Mouse (Mus musculus) cerebellum, adult 11 months (tissue): Measurements from ENCODE around the gene Spata1.

Experiments used
- DNase-seq: peaks from one replicate; pipeline ENCODE4 v3.0.0; 2022

Spata1 gene

DNA sequence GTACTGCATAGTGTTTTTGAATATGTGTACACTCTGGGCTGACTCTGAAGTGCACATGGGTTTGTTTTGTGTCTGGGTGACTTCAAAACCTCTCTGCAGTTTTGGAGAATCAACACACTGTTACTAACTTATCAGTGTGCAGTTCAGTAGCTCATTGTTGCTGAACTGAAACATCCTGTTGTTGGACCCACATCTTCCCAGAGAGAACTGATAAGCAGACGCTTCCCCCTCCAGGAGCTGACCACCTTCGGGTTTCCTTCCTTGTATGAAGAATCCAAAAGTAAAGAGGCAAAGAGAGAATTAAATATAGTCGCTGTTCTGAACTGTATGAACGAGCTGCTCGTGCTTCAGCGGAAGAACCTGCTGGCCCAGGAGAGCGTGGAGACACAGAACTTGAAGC lies 80.7 kb downstream of the Spata1 start:
- DNase-seq, result no peak

DNA sequence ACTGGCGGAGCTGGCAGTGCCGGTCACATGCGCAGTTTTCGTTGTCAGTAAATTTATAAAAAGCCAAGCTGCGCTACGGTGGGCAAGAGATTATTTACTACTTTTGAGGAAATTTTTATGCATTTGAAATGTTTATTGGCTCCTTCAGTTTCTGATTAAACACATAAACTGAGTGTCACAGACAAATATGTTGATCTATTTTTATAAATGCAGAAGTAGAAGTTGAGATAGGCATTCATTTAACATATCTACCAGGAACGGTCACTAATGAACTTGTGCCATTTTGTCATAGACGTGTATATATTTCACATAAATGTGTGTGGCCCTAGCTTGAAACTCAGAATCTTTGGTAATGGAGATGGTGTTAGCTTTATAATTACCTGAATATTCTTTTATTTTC lies 81.7 kb downstream of the Spata1 start:
- DNase-seq, result no peak

DNA sequence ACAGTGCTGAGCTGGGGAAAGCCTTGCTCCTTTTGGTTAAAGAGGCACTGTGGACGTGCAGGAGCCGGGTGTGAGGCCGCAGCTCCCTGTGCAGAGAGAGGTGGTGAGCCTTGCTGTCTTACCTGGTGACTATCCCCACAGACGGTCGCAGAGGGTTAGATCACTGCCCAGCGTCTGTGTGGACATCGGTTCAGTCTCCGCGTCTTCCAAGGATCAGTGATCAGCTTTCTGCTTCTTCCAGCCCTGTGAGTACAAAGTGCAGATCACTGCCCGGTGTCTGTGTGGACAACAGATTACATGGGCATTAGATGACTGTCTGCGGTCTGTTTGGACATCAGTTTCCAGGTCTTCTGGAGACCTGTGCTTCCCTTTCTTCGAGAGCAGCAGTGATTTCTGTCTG lies 85.0 kb downstream of the Spata1 start:
- no peak for DNase-seq

DNA sequence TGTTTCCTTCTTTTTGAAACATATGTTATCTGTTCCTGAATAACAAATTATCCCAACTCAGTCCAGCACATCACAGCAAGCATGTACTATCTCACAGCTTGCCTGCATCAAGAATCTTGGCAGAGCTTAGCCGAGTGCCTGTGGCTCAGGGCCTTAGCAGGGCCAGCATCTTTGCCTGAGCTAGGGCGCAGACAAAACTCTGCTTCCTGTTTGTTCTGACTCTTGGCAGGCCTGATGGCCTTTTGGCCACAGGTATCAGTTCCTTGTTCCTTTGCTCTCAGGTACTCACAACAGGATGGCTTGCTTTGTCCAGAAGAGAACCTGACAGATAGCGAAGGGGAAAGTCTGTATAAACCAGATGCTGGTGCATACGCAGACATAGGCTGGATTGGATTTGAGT lies 85.6 kb downstream of the Spata1 start:
- DNase-seq, result peak; percentile 61

DNA sequence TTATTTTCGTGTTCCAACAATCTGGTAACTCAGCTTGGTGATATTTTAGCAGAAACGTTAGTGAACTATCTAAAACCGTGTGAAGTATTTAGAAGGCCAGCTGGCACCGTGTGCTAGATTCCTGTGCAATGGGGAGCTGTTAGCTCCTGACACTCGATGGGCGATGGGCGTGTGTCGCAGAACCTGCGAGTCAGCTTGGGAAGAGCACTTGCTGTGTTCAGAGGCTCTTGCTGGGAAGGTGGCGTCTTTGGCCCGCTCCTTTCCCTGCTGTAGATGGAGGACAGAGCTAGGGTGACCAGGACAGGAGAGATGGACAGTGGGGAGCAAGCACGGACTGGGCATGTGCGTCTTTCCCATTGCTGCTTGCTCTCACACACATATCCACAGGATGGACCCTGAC lies 86.5 kb downstream of the Spata1 start:
- DNase-seq, result no peak

DNA sequence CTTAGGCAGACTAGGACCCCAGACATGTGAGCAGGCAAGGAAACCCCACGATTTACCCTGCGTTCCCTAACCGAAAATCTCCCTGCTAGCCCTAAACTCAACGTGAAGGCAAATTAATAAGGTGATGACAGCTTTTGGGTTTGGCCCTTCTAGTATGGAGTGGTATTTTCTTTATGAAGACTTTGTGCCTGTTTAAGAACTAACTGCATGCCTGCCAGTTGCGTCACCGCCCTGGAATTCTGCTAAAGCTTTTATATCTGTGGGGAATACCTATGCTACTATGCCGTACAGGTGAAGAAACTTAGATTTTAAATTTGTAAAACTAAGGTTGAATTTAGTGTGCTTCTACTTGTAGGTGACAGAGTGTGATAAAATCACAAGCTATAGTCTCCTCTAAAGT lies 87.1 kb downstream of the Spata1 start:
- DNase-seq, result no peak

DNA sequence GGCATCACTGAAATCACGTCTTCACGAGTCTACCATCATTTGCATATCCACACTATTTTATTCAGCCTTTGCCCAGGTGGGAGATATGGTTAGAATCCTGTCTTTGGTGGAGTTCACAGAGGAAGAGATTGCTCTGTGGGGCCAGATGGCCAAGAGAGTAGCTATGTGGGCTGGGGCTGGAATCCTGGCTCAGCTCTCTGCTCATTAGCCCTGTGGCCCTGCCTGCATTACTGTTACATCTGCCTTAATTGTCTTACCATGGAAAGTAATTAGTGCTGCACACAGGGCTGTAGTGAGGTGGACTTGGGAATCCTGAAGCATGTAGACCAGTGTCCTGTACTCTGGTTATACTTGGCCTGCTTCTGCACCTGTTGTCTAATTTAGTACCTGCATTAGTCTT lies 87.5 kb downstream of the Spata1 start:
- DNase-seq, result no peak

DNA sequence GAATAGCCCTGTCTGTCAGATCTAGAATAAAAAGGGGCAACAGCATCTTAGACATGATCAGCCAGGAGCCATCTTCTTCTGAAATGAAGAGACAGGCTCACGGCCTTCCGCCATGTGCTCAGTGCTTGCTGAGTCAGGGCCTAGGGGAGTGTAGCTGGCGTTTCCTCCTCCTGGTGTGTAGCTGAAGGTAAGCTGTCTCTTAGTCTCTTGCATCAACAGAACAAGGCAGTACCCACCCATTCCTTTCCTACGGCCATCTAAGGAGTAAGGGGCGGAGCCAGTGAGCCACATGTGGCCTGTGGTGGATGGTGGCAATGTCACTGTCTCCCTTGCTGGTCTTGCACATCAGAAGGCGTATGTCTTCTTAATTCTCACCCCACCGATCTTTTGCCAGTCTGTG lies 89.4 kb downstream of the Spata1 start:
- no peak for DNase-seq
